Mouse (Mus musculus): ENCODE measurements around the gene Fam129a.

GRCm38 (mm10) chr1:151741199-151741621, 170.2 kb downstream of the Fam129a start:
- TF ChIP-seq MAFK (IDR thresholded peaks at IDR 0.05; ENCODE audit: insufficient read depth, low read depth, low read length) (no peak), ZC3H11A (IDR thresholded peaks at IDR 0.05; ENCODE audit: borderline replicate concordance, low read depth, low read length) (no peak), ZNF384 (IDR thresholded peaks at IDR 0.05; ENCODE audit: low read depth, low read length) (no peak)
